Comparison of ENCODE assay signal across 8 mouse cellular contexts in genomic region chr17:24151890-24152563, GRCm38 (mm10). TPM values are rescaled to one million over a fixed set of nuclear protein-coding genes. Genes with fewer than 3 reads are reported as not detected.
A peak's percentile ranks its signal among the peaks of the same experiment; 100 is the strongest.
DNase-seq lines count a peak whose midpoint lies in the region; ATAC-seq and TF ChIP-seq lines count a peak whose summit lies in the region.

No protein-coding gene starts in this region.

- no peak overlapping the region for H3K27ac ChIP-seq in forebrain, embryonic 11.5 days (ENCODE audit: low read depth, low read length)
- no peak overlapping the region for H3K27ac ChIP-seq in lung, embryonic 14.5 days (ENCODE audit: low read depth)
- no peak overlapping the region for H3K27ac ChIP-seq in thymus, adult 2 months (ENCODE audit: control insufficient read depth, insufficient read depth, low read length)

- H3K4me2 ChIP-seq in forebrain, embryonic 11.5 days (ENCODE audit: low read depth, low read length, severe bottlenecking), result peak overlapping the region; percentile 55
- peak overlapping the region; percentile 83 for H3K4me2 ChIP-seq in lung, embryonic 14.5 days

- H3K9ac ChIP-seq in forebrain, embryonic 11.5 days (ENCODE audit: low read length), result peak overlapping the region; percentile 32
- H3K9ac ChIP-seq in lung, embryonic 14.5 days, result peak overlapping the region; percentile 46

- intact Hi-C loops in heart, postnatal 10 days (cut with DNase I), result loop anchor here (5.0 kb wide), 1 partner anchor 240 kb away; no protein-coding TSS in a partner anchor

- H3K36me3 ChIP-seq in E14TG2a.4 (ENCODE audit: insufficient read depth, low read length), result peaks cover 36% of the 10 kb centered on the region
- H3K36me3 ChIP-seq in forebrain, embryonic 11.5 days (ENCODE audit: control insufficient read depth, insufficient read depth, low read length), result no peaks in the 10 kb centered on the region
- peaks cover 3% of the 10 kb centered on the region; the same call in 1 of the 2 replicates for H3K36me3 ChIP-seq in lung, embryonic 14.5 days (ENCODE audit: insufficient read depth)
- H3K36me3 ChIP-seq in thymus, adult 2 months (ENCODE audit: control insufficient read depth, insufficient read depth, low read length), result no peaks in the 10 kb centered on the region

- H3K4me3 ChIP-seq in E14TG2a.4 (replicated peaks; ENCODE audit: low read length), result peak overlapping the region; percentile 75
- H3K4me3 ChIP-seq in forebrain, embryonic 11.5 days (ENCODE audit: low read depth, low read length), result peak overlapping the region; percentile 26
- H3K4me3 ChIP-seq in lung, embryonic 14.5 days (ENCODE audit: low read depth, low read length), result peak overlapping the region; percentile 43
- H3K4me3 ChIP-seq in thymus, adult 2 months (ENCODE audit: control insufficient read depth, insufficient read depth, low read length), result peak overlapping the region; percentile 48

- peak; percentile 84 for ATAC-seq in forebrain, embryonic 11.5 days (replicated peaks; ENCODE audit: low FRiP score)
- ATAC-seq in lung, embryonic 14.5 days (ENCODE audit: insufficient read depth), result peak; percentile 94

- no peaks in the 10 kb centered on the region for H3K27me3 ChIP-seq in E14TG2a.4 (ENCODE audit: insufficient read depth, low read length)
- H3K27me3 ChIP-seq in forebrain, embryonic 11.5 days (ENCODE audit: control insufficient read depth, insufficient read depth, low read length), result no peaks in the 10 kb centered on the region
- no peaks in the 10 kb centered on the region; the same call in 1 of the 2 replicates for H3K27me3 ChIP-seq in lung, embryonic 14.5 days (ENCODE audit: insufficient read depth, low read length)
- no peaks in the 10 kb centered on the region for H3K27me3 ChIP-seq in thymus, adult 2 months (ENCODE audit: control insufficient read depth, insufficient read depth, low read length)

- WGBS in forebrain, embryonic 11.5 days, result 2% methylated on average over 26 of the region's 26 CpGs
- under 1% methylated on average over 26 of the region's 26 CpGs for WGBS in lung, embryonic 14.5 days
- WGBS in thymus, adult 2 months, result under 1% methylated on average over 26 of the region's 26 CpGs

- H3K4me1 ChIP-seq in E14TG2a.4 (replicated peaks; ENCODE audit: low read depth, low read length), result peaks cover 40% of the 10 kb centered on the region
- no peaks in the 10 kb centered on the region; the same call in none of the 2 replicates for H3K4me1 ChIP-seq in forebrain, embryonic 11.5 days (replicated peaks; ENCODE audit: control insufficient read depth, insufficient read depth, low read length)
- no peaks in the 10 kb centered on the region for H3K4me1 ChIP-seq in lung, embryonic 14.5 days (ENCODE audit: insufficient read depth)
- peaks cover 8% of the 10 kb centered on the region for H3K4me1 ChIP-seq in thymus, adult 2 months (replicated peaks; ENCODE audit: control insufficient read depth, insufficient read depth, low read length)

- peak; percentile 83 for DNase-seq in c-Kit-positive CD71-positive TER-119-negative erythroid progenitor cells, embryonic 14.5 days (ENCODE audit: low read depth)
- DNase-seq in forebrain, embryonic 11.5 days (ENCODE audit: low spot score), result peak; percentile 89
- DNase-seq in heart, postnatal 10 days, result peak; percentile 80 to 86
- peak; percentile 88 to 92 for DNase-seq in kidney, postnatal 4 days
- DNase-seq in lung, embryonic 14.5 days, result peak; percentile 91
- peak; percentile 55 for DNase-seq in ovary, adult 18-20 months (ENCODE audit: low spot score)
- DNase-seq in thymus, adult 2 months, result peak; percentile 88

- H3K9me3 ChIP-seq in E14TG2a.4 (ENCODE audit: low read length), result no peaks in the 10 kb centered on the region
- no peaks in the 10 kb centered on the region for H3K9me3 ChIP-seq in forebrain, embryonic 11.5 days (ENCODE audit: control insufficient read depth, low read length)
- no peaks in the 10 kb centered on the region for H3K9me3 ChIP-seq in lung, embryonic 14.5 days (ENCODE audit: low read depth, low read length)

- TF ChIP-seq CTCF in E14TG2a.4 (conservative IDR thresholded peaks at IDR 0.05; ENCODE audit: low read length), result peak; percentile 66
- peak; percentile 91 for TF ChIP-seq CTCF in lung, embryonic 14.5 days (IDR thresholded peaks at IDR 0.05; ENCODE audit: low read depth)
- peak; percentile 91 for TF ChIP-seq CTCF in thymus, adult 2 months (IDR thresholded peaks at IDR 0.05; ENCODE audit: borderline replicate concordance, control insufficient read depth, extremely low read depth, insufficient read depth, low read length, poor library complexity)

- TF ChIP-seq POLR2A in thymus, adult 2 months (IDR thresholded peaks at IDR 0.05; ENCODE audit: control insufficient read depth, extremely low read depth, insufficient read depth, low read length, poor library complexity), result 0 out of 2 replicates have a peak, but pooled peaks have one; percentile 26

RNA-seq across cellular contexts. Expression of gene Pdpk1, which starts 1.3 kb away (rescaled TPM):
- polyA plus RNA-seq in forebrain, embryonic 11.5 days (2014; fragmentation: Nextera tagmentation; extraction: Ambion mirVana), result 46.6 and 47.5 TPM in 2 replicates
- 10 to 100 TPM; 49.4 to 52.9 TPM for total RNA-seq in heart, postnatal 10 days (2021)
- polyA plus RNA-seq in lung, embryonic 14.5 days (2014; fragmentation: Nextera tagmentation; extraction: Ambion mirVana), result 34.9 and 37.3 TPM in 2 replicates
- polyA plus RNA-seq in thymus, adult 2 months (2012; rRNA removed), result 56.6 and 57.8 TPM in 2 replicates

RNA-seq across cellular contexts. Expression of gene Amdhd2, which starts 11.5 kb away (rescaled TPM):
- polyA plus RNA-seq in forebrain, embryonic 11.5 days (2014; fragmentation: Nextera tagmentation; extraction: Ambion mirVana), result 29.5 and 34.7 TPM in 2 replicates
- 10 to 100 TPM; 20.7 to 22.8 TPM for total RNA-seq in heart, postnatal 10 days (2021)
- 23.6 and 33.3 TPM in 2 replicates for polyA plus RNA-seq in lung, embryonic 14.5 days (2014; fragmentation: Nextera tagmentation; extraction: Ambion mirVana)
- polyA plus RNA-seq in thymus, adult 2 months (2012; rRNA removed), result 48.2 and 57.6 TPM in 2 replicates

RNA-seq across cellular contexts. Expression of gene Atp6v0c, which starts 17.5 kb away (rescaled TPM):
- polyA plus RNA-seq in forebrain, embryonic 11.5 days (2014; fragmentation: Nextera tagmentation; extraction: Ambion mirVana), result 394 and 453 TPM in 2 replicates
- 100 to 1,000 TPM; 275 to 284 TPM for total RNA-seq in heart, postnatal 10 days (2021)
- polyA plus RNA-seq in lung, embryonic 14.5 days (2014; fragmentation: Nextera tagmentation; extraction: Ambion mirVana), result 450 and 473 TPM in 2 replicates
- polyA plus RNA-seq in thymus, adult 2 months (2012; rRNA removed), result 977 and 1,122 TPM in 2 replicates

RNA-seq across cellular contexts. Expression of gene Tbc1d24, which starts 53.3 kb away (rescaled TPM):
- polyA plus RNA-seq in forebrain, embryonic 11.5 days (2014; fragmentation: Nextera tagmentation; extraction: Ambion mirVana), result 8.3 and 8.4 TPM in 2 replicates
- 10 to 100 TPM in 1 of 2 experiments, 1 to 10 TPM in 1; 8.4 to 11.0 TPM for total RNA-seq in heart, postnatal 10 days (2021)
- 6.4 and 7.0 TPM in 2 replicates for polyA plus RNA-seq in lung, embryonic 14.5 days (2014; fragmentation: Nextera tagmentation; extraction: Ambion mirVana)
- 14.5 and 16.8 TPM in 2 replicates for polyA plus RNA-seq in thymus, adult 2 months (2012; rRNA removed)

RNA-seq across cellular contexts. Expression of gene Ntn3, which starts 57.3 kb away (rescaled TPM):
- 3.8 and 4.9 TPM in 2 replicates for polyA plus RNA-seq in forebrain, embryonic 11.5 days (2014; fragmentation: Nextera tagmentation; extraction: Ambion mirVana)
- total RNA-seq in heart, postnatal 10 days (2021), result 1 to 10 TPM; 1.6 to 1.7 TPM
- polyA plus RNA-seq in lung, embryonic 14.5 days (2014; fragmentation: Nextera tagmentation; extraction: Ambion mirVana), result 8.2 and 10.3 TPM in 2 replicates
- 0.71 and 1.5 TPM in 2 replicates for polyA plus RNA-seq in thymus, adult 2 months (2012; rRNA removed)
